Mouse (Mus musculus) ES-E14 (cell line): ENCODE measurements at regions not wholly inside any gene's neighbourhood (a gene's known extent, or its start where the extent isn't known, plus 50 kb on each side); places are given as distances from the start of the nearest gene placed in this dataset.

Source experiments
- CHD2 ChIP-seq: IDR thresholded peaks from 2 replicates; pipeline ENCODE4 v1.6.1; 2014; ENCODE audit warnings: mild to moderate bottlenecking, low read depth, low read length, inconsistent platforms
- MAFK ChIP-seq: IDR thresholded peaks from 2 replicates; pipeline ENCODE4 v1.6.1; 2014; ENCODE audit warnings: mild to moderate bottlenecking, low read depth, low read length, inconsistent platforms; ENCODE audit not compliant: insufficient read depth
- ZC3H11A ChIP-seq: IDR thresholded peaks from 2 replicates; pipeline ENCODE4 v1.6.1; 2012; ENCODE audit warnings: low read depth, mild to moderate bottlenecking, inconsistent platforms, low read length, borderline replicate concordance
- ZNF384 ChIP-seq: IDR thresholded peaks from 2 replicates; pipeline ENCODE4 v1.6.1; 2012; ENCODE audit warnings: low read depth, low read length, inconsistent platforms

DNA sequence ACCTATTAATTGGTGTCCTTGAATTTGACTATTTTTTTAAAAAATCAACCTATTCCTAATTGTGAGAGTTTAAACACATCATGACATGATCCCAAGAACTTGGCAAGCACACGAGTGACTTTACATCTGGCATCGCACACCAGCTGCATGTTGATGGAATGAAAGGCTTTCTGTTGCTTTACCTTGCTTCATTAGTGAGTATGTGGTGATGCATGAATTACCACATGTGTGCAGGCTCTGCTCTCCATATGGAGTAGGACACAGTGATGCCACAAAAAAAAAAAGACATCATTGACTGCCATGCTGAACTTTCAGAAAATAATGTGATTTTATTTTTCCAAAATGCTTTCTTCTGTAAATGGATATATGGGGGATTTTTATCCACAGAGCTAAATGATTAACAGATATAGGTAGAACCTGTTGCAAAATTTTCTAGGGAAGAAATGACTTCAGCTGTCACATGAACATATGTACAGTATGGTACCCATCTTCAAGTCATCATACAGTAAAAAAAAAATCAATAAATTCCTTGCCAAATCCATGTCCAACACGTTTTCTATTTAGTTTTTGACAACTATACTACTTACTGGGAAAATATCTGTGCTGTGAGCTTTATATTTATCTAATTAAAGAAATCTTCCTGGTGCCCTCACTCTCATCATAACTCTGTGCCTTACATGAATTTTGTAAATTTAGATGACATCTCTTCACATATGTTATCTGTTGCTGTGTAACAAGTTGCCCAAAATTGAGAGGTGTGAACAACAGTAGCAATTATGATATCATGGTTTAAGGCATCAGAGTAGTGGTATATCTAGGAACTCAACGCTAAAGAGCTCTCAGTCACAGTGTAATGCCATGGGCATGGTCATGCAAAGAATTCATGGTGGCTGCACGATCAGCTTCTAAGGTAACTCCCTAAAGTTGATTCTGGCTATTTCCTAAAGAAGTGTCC is 84.0 kb upstream of the Arrdc3 start:
- TF ChIP-seq ZNF384, result no peak
- no peak for TF ChIP-seq ZC3H11A
- no peak for TF ChIP-seq MAFK
- TF ChIP-seq CHD2, result no peak
